Mouse (Mus musculus) spleen, adult 2 months (tissue): ENCODE results near the gene Pkp3. TPM values are rescaled to one million over a fixed set of nuclear protein-coding genes. Genes with fewer than 3 reads are reported as not detected.

Experiments used
- DNase-seq, 2 experiments: peaks; one replicate each; pipeline versions ENCODE4 v3.0.0 to v3.0.0-alpha.2; 2012 to 2021; ENCODE audit warnings: low spot score in 2 of 2, low read depth in 1 of 2
- H3K27ac ChIP-seq: fragments of 200-500 bp; 2 replicates; pipeline ENCODE4 v1.5.1; 2012; ENCODE audit warnings: low read length, inconsistent platforms; ENCODE audit not compliant: insufficient read depth
- H3K27me3 ChIP-seq: fragments of 200-500 bp; 2 replicates; pipeline ENCODE4 v1.6.1; 2012; ENCODE audit warnings: mild to moderate bottlenecking, moderate library complexity, low read length, inconsistent platforms; ENCODE audit not compliant: control insufficient read depth, insufficient read depth
- H3K36me3 ChIP-seq: fragments of 200-500 bp; 2 replicates; pipeline ENCODE4 v1.6.1; 2012; ENCODE audit warnings: mild to moderate bottlenecking, low read length, inconsistent platforms; ENCODE audit not compliant: control insufficient read depth, insufficient read depth
- H3K4me1 ChIP-seq: fragments of 200-500 bp; 2 replicates; pipeline ENCODE4 v1.6.1; 2011; ENCODE audit warnings: inconsistent platforms; ENCODE audit not compliant: control insufficient read depth, insufficient read depth, insufficient read length
- H3K4me3 ChIP-seq: fragments of 200-500 bp; 2 replicates; pipeline ENCODE4 v1.5.1; 2011; ENCODE audit warnings: mild to moderate bottlenecking, inconsistent platforms; ENCODE audit not compliant: insufficient read depth, insufficient read length; ENCODE audit errors: extremely low read depth
- CTCF ChIP-seq: fragments of 200-500 bp; IDR thresholded peaks from 2 replicates; pipeline ENCODE4 v1.5.1; 2011; ENCODE audit warnings: mild to moderate bottlenecking, inconsistent platforms; ENCODE audit not compliant: insufficient read depth, insufficient read length, insufficient replicate concordance; ENCODE audit errors: extremely low read depth
- POLR2A ChIP-seq: fragments of 200-500 bp; IDR thresholded peaks from 2 replicates; pipeline ENCODE4 v1.6.1; 2011; ENCODE audit warnings: low read depth, low read length, inconsistent platforms
- WGBS: fragments of 180-500 bp; shearing (Covaris S2); methylation state at CpG from one replicate; pipeline ENCODE4 v1.1.7; 2018; 5-methylcytosine and 5-hydroxymethylcytosine counted together
- polyA plus RNA-seq: library from polyadenylated mRNA; depleted of rRNA; stranded (reverse); fragments of >200 nt; gene quantifications from 2 replicates; pipeline ENCODE4 v1.2.3, GENCODE M21; 2012

Gene Pkp3
- polyA plus RNA-seq, 1 experiment = 30.1 TPM

DNA sequence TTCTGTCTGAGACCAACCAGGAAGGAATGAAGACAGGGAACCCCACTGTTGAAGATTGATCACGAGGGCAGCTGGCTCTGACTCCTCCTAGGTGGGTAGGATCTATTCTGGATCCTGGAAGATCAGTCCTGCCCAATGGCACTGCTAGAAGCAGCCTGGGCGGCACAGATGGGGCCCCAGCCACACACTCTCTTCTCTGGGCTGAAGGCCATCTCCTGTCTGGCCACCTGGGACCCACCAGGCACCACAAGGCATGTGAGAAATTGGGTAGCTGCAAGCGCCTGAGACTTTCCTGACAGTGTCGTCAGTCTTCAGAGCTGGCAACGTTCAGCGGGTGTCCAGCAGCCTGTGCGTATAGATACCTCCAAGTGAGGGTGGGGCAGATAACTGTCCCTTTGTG, 15.5 kb upstream of the Pkp3 start:
- Histone ChIP-seq H3K36me3 (no peaks in the 10 kb centered on the region), H3K4me1 (peaks cover 10% of the 10 kb centered on the region), H3K27me3 (peaks cover 15% of the 10 kb centered on the region), H3K27ac (no peak overlapping the region), H3K4me3 (no peak overlapping the region)
- no peak for DNase-seq
- WGBS = 46% methylated on average over 7 of the region's 7 CpGs
- TF ChIP-seq CTCF (no peak), POLR2A (no peak)

DNA sequence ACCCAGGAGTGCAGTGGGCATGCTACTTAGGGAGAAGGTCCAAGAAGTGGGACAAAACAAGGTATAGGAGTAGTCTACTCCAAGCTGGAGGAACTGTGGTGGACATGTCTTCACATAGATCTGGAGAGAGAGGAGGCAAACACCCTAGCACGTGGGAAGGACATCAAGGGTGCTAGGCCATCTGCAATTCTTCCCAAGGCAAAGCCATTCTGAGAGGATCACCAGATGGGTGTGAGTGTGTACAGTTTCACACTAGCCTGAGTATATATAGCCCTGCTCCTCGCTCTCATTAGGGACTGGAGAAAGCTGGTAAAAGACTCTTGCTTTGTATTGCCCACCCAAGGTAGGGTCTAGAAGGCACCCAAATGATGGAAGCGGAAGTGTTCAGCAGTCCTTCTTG, 14.7 kb upstream of the Pkp3 start:
- Histone ChIP-seq H3K36me3 (no peaks in the 10 kb centered on the region), H3K27me3 (peaks cover 15% of the 10 kb centered on the region), H3K27ac (no peak overlapping the region), H3K4me1 (peaks cover 10% of the 10 kb centered on the region), H3K4me3 (no peak overlapping the region)
- no peak for DNase-seq
- WGBS = 89% methylated on average over 3 of the region's 3 CpGs
- TF ChIP-seq CTCF (no peak), POLR2A (no peak)

DNA sequence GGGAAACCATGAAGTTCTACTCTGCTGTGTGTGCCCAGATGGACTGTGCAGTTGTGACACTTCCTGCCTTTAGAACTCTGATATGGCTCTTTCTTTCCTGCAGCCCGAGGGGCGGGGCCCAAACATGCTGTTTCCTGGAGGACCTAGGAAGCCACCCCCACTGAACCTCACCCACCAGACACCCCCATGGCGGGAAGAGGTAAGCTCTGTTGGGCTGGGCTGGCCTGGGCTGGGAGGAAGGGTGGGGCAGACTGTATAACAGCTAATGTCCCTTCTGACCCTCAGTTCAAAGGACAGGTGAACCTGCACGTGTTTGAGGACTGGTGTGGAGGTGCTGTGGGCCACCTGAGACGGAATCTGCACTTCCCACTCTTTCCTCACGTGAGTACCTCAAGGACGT, 13.8 kb upstream of the Pkp3 start:
- Histone ChIP-seq H3K27me3 (peaks cover 15% of the 10 kb centered on the region), H3K27ac (no peak overlapping the region), H3K36me3 (no peaks in the 10 kb centered on the region), H3K4me3 (no peak overlapping the region), H3K4me1 (peaks cover 10% of the 10 kb centered on the region)
- TF ChIP-seq POLR2A = no peak
- no peak for TF ChIP-seq CTCF
- 34% methylated on average over 7 of the region's 7 CpGs for WGBS
- DNase-seq = no peak

DNA sequence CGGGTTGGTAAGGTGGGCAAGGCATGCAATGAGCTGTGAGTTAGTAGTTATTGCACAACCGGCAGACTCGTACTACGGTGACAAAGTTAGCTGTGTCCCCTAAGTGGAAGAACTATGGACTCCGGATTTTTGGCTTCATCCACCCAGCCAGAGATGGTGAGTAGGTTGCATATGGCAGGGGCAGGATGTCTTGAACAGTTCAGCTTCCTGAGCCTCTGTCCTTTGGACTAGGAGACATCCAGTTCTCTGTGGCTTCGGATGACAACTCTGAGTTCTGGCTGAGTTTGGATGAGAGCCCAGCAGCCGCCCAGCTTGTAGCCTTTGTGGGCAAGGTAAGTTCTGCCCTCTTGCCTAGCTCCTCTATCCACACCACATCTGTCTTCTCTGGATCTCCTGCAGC, 13.4 kb upstream of the Pkp3 start:
- no peaks in the 10 kb centered on the region for H3K36me3 ChIP-seq
- DNase-seq = no peak
- peaks cover 10% of the 10 kb centered on the region for H3K4me1 ChIP-seq
- H3K4me3 ChIP-seq = no peak overlapping the region
- no peak for TF ChIP-seq CTCF
- no peak for TF ChIP-seq POLR2A
- WGBS = 72% methylated on average over 7 of the region's 7 CpGs
- H3K27ac ChIP-seq = no peak overlapping the region
- peaks cover 15% of the 10 kb centered on the region for H3K27me3 ChIP-seq

DNA sequence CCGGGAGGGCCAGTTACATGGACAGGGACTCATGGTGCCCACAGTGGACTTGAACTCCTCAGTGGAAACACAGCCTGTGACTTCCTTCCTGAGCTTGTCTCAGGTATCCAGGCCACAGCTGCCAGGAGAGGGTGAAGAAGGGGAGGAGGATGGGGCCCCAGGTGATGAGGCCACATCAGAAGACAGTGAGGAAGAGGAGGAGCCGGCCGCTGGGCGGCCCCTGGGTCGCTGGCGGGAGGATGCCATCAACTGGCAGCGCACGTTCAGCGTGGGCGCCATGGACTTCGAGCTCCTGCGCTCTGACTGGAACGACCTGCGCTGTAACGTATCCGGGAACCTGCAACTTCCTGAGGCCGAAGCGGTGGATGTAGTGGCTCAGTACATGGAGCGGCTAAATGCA, 9.7 kb upstream of the Pkp3 start:
- Histone ChIP-seq H3K4me1 (peaks cover 4% of the 10 kb centered on the region; the same call in 1 of the 2 replicates), H3K27me3 (peaks cover 5% of the 10 kb centered on the region), H3K4me3 (no peak overlapping the region), H3K36me3 (no peaks in the 10 kb centered on the region), H3K27ac (no peak overlapping the region)
- TF ChIP-seq POLR2A (no peak), CTCF (no peak)
- DNase-seq = no peak
- WGBS = 87% methylated on average over 19 of the region's 19 CpGs

DNA sequence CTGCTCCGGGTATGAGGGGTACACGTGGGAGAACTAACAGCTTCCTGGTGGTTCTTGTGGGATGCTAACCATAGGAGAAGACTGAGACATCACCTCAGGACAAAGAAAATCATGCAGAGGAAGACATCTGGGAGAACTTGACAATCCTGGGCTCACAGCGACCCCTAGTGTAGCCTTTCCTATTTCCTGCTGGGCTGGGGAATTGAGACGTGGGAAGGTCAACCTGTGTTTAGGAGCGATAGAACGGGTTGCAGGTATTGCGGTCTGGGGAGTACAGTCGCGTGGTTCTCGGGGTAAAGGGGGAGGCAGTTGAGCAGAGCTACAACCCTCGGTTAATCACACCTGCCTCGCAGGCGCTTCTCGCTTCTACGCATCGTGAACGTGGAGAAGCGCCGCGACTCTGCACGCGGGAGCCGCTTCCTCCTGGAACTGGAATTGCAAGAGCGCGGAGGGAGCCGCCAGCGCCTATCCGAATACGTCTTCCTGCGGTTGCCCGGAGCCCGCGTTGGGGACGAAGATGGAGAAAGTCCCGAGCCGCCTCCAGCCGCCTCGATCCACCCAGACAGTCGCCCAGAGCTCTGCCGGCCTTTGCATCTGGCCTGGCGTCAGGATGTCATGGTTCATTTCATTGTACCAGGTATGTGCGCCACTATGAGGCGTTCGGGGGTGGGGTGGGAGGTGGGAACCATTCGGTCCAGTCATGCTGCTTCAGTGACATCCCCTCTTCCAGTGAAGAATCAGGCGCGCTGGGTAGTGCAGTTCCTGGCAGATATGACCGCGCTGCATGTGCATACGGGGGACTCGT, 7.8 kb upstream of the Pkp3 start:
- WGBS = 5% methylated on average over 51 of the region's 51 CpGs
- TF ChIP-seq CTCF (peak; percentile 46; the same call in 1 of the 2 replicates), POLR2A (no peak)
- H3K27ac ChIP-seq = no peak overlapping the region
- H3K36me3 ChIP-seq = no peaks in the 10 kb centered on the region
- peak overlapping the region; percentile 39; the same call in 1 of the 2 replicates for H3K4me3 ChIP-seq
- H3K4me1 ChIP-seq = peaks cover 4% of the 10 kb centered on the region; the same call in 1 of the 2 replicates
- DNase-seq = peak in 1 of 2 experiments; percentile 54
- peaks cover 5% of the 10 kb centered on the region for H3K27me3 ChIP-seq
